Mouse (Mus musculus): Measurements from ENCODE around the gene Hspa12b. TPM values are rescaled to one million over a fixed set of nuclear protein-coding genes. Genes with fewer than 3 reads are reported as not detected.
"Not testable (repeated sequence)": the region's sequence is repeated elsewhere in the genome, so short reads cannot be mapped to it uniquely, and the experiment has no call there.

Gene Hspa12b
- polyA plus RNA-seq, 1 experiment from 2014 or later: 4.6 TPM

- no peaks in the 10 kb centered on the region for H3K36me3 ChIP-seq (ENCODE audit: control insufficient read depth, insufficient read depth, low read length)
- WGBS: 9% methylated on average over 9 of the region's 9 CpGs
- H3K9me3 ChIP-seq (ENCODE audit: control insufficient read depth, low read length): no peaks in the 10 kb centered on the region
- H3K9ac ChIP-seq (ENCODE audit: low read depth, low read length): peak overlapping the region; percentile 45
- no peak overlapping the region for H3K4me3 ChIP-seq (ENCODE audit: low read depth, low read length)
- DNase-seq (ENCODE audit: low spot score) (peak; percentile 55), ATAC-seq (ENCODE audit: low FRiP score) (0 out of 2 replicates have a peak, but pooled peaks have one; percentile 14)
- H3K4me1 ChIP-seq (replicated peaks; ENCODE audit: control insufficient read depth, insufficient read depth, low read length): no peaks in the 10 kb centered on the region
- H3K4me2 ChIP-seq (replicated peaks; ENCODE audit: low read depth, low read length): no peak overlapping the region
- H3K27ac ChIP-seq (ENCODE audit: low read depth, low read length): peak overlapping the region; percentile 51
- H3K27me3 ChIP-seq (ENCODE audit: control insufficient read depth, insufficient read depth, low read length): no peaks in the 10 kb centered on the region
Observed at GRCm38 (mm10) chr2:131096101-131096795, 30.8 kb upstream of the Hspa12b start.

DNA sequence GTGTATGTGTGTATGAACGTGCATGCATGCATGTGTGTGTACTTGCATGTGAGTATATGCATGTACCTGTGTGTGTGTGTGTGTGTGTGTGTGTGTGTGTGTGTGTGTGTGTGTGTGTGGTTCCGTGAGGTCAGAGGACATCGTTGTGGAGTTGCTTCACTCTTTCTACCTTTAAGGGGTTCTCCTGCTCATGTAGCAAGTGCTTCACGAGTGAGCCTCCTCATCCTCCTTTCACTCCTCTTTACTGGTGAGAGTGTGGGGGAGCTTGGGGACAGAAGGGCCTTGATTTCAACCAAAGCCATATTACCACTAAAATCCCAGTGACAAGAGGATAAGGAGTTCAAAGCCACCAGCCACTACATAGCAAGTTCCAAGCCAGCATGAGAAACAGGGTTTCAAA, 30.0 kb upstream of the Hspa12b start:
- 87% methylated on average over 4 of the region's 4 CpGs for WGBS

DNA sequence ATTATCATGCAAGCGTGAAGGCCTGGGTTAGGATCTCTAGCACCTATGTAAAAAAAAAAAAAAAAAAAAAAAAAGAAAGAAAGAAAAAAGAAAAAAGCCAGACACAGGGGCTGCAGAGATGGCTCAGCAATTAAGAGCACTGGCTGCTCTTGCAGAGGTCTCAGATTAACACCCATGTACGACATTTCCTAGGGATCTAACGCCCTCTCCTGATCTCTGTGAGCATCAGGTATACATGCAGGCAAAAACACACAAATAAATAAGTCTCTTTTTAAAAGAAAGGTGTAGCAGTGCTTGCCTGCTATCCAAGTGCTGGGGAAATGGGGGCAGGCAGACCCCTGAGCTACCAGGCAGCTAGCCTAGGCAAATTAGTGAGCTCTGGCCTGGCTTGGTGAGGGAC, 25.6 kb upstream of the Hspa12b start:
- WGBS: 53% methylated on average over 3 of the region's 3 CpGs
- DNase-seq (ENCODE audit: low spot score): no peak
- Histone ChIP-seq H3K36me3 (ENCODE audit: control insufficient read depth, insufficient read depth, low read length) (no peaks in the 10 kb centered on the region), H3K4me2 (replicated peaks; ENCODE audit: low read depth, low read length) (no peak overlapping the region), H3K27ac (ENCODE audit: low read depth, low read length) (no peak overlapping the region), H3K4me1 (replicated peaks; ENCODE audit: control insufficient read depth, insufficient read depth, low read length) (no peaks in the 10 kb centered on the region), H3K4me3 (ENCODE audit: low read depth, low read length) (no peak overlapping the region), H3K27me3 (ENCODE audit: control insufficient read depth, insufficient read depth, low read length) (no peaks in the 10 kb centered on the region), H3K9ac (ENCODE audit: low read depth, low read length) (no peak overlapping the region), H3K9me3 (ENCODE audit: control insufficient read depth, low read length) (no peaks in the 10 kb centered on the region)
- no peak for ATAC-seq (ENCODE audit: low FRiP score)

More for the DNA sequence above, 30.0 kb upstream of the Hspa12b start:
- H3K9ac ChIP-seq (ENCODE audit: low read depth, low read length): no peak overlapping the region
- ATAC-seq (ENCODE audit: low FRiP score): no peak
- no peaks in the 10 kb centered on the region for H3K9me3 ChIP-seq (ENCODE audit: control insufficient read depth, low read length)
- no peaks in the 10 kb centered on the region for H3K36me3 ChIP-seq (ENCODE audit: control insufficient read depth, insufficient read depth, low read length)
- H3K4me2 ChIP-seq (replicated peaks; ENCODE audit: low read depth, low read length): no peak overlapping the region
- H3K27me3 ChIP-seq (ENCODE audit: control insufficient read depth, insufficient read depth, low read length): no peaks in the 10 kb centered on the region
- H3K27ac ChIP-seq (ENCODE audit: low read depth, low read length): no peak overlapping the region
- H3K4me3 ChIP-seq (ENCODE audit: low read depth, low read length): no peak overlapping the region
- peak; percentile 6 for DNase-seq (ENCODE audit: low spot score)
- H3K4me1 ChIP-seq (replicated peaks; ENCODE audit: control insufficient read depth, insufficient read depth, low read length): no peaks in the 10 kb centered on the region

- ATAC-seq (ENCODE audit: low FRiP score) (no peak), DNase-seq (ENCODE audit: low spot score) (no peak)
- H3K4me2 ChIP-seq (replicated peaks; ENCODE audit: low read depth, low read length): no peak overlapping the region
- H3K4me3 ChIP-seq (ENCODE audit: low read depth, low read length): no peak overlapping the region
- H3K27me3 ChIP-seq (ENCODE audit: control insufficient read depth, insufficient read depth, low read length): no peaks in the 10 kb centered on the region
- 93% methylated on average over 4 of the region's 4 CpGs for WGBS
- no peaks in the 10 kb centered on the region for H3K36me3 ChIP-seq (ENCODE audit: control insufficient read depth, insufficient read depth, low read length)
- H3K4me1 ChIP-seq (replicated peaks; ENCODE audit: control insufficient read depth, insufficient read depth, low read length): no peaks in the 10 kb centered on the region
- H3K27ac ChIP-seq (ENCODE audit: low read depth, low read length): no peak overlapping the region
- no peak overlapping the region for H3K9ac ChIP-seq (ENCODE audit: low read depth, low read length)
- H3K9me3 ChIP-seq (ENCODE audit: control insufficient read depth, low read length): no peaks in the 10 kb centered on the region
Observed at GRCm38 (mm10) chr2:131104021-131104420, 23.1 kb upstream of the Hspa12b start.

DNA sequence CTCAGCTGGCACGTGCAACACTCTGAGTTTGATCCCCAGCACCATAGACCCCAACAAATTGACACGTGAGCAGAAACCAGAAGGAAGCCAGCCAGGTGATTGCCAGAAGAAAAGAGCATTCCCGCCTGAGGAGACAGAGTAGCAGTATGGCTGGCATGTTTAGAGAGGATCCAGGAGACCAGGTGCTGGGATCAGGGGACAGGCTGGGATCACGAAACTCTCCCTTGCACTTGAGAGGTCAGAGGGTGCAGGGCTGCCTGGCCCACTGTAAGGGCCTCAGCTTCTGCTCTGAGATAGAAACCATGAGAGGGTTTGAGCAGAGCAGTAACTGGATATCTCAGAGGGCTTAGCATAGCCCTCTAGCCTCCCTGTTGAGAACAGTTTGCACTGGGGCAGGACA, 22.0 kb upstream of the Hspa12b start:
- H3K36me3 ChIP-seq (ENCODE audit: control insufficient read depth, insufficient read depth, low read length); H3K9me3 ChIP-seq (ENCODE audit: control insufficient read depth, low read length); H3K4me3 ChIP-seq (ENCODE audit: low read depth, low read length); H3K9ac ChIP-seq (ENCODE audit: low read depth, low read length); H3K27me3 ChIP-seq (ENCODE audit: control insufficient read depth, insufficient read depth, low read length); H3K4me2 ChIP-seq (replicated peaks; ENCODE audit: low read depth, low read length); DNase-seq (ENCODE audit: low spot score); H3K4me1 ChIP-seq (replicated peaks; ENCODE audit: control insufficient read depth, insufficient read depth, low read length); ATAC-seq (ENCODE audit: low FRiP score); H3K27ac ChIP-seq (ENCODE audit: low read depth, low read length): not testable (repeated sequence)
- 56% methylated on average over 4 of the region's 4 CpGs for WGBS

GRCm38 (mm10) chr2:131105989-131106388, 21.1 kb upstream of the Hspa12b start:
- Histone ChIP-seq H3K4me2 (replicated peaks; ENCODE audit: low read depth, low read length) (no peak overlapping the region), H3K4me3 (ENCODE audit: low read depth, low read length) (no peak overlapping the region), H3K9me3 (ENCODE audit: control insufficient read depth, low read length) (no peaks in the 10 kb centered on the region), H3K27ac (ENCODE audit: low read depth, low read length) (no peak overlapping the region), H3K27me3 (ENCODE audit: control insufficient read depth, insufficient read depth, low read length) (no peaks in the 10 kb centered on the region), H3K36me3 (ENCODE audit: control insufficient read depth, insufficient read depth, low read length) (no peaks in the 10 kb centered on the region), H3K9ac (ENCODE audit: low read depth, low read length) (no peak overlapping the region), H3K4me1 (replicated peaks; ENCODE audit: control insufficient read depth, insufficient read depth, low read length) (no peaks in the 10 kb centered on the region)
- DNase-seq (ENCODE audit: low spot score) (no peak), ATAC-seq (ENCODE audit: low FRiP score) (no peak)
- 87% methylated on average over 5 of the region's 5 CpGs for WGBS

- ATAC-seq (ENCODE audit: low FRiP score): no peak
- DNase-seq (ENCODE audit: low spot score): no peak
- Histone ChIP-seq H3K9ac (ENCODE audit: low read depth, low read length) (no peak overlapping the region), H3K27me3 (ENCODE audit: control insufficient read depth, insufficient read depth, low read length) (no peaks in the 10 kb centered on the region), H3K4me3 (ENCODE audit: low read depth, low read length) (no peak overlapping the region), H3K27ac (ENCODE audit: low read depth, low read length) (no peak overlapping the region), H3K9me3 (ENCODE audit: control insufficient read depth, low read length) (no peaks in the 10 kb centered on the region), H3K36me3 (ENCODE audit: control insufficient read depth, insufficient read depth, low read length) (no peaks in the 10 kb centered on the region), H3K4me1 (replicated peaks; ENCODE audit: control insufficient read depth, insufficient read depth, low read length) (no peaks in the 10 kb centered on the region), H3K4me2 (replicated peaks; ENCODE audit: low read depth, low read length) (no peak overlapping the region)
- WGBS: 77% methylated on average over 2 of the region's 2 CpGs
Observed at GRCm38 (mm10) chr2:131118968-131119574, 8.0 kb upstream of the Hspa12b start.

DNA sequence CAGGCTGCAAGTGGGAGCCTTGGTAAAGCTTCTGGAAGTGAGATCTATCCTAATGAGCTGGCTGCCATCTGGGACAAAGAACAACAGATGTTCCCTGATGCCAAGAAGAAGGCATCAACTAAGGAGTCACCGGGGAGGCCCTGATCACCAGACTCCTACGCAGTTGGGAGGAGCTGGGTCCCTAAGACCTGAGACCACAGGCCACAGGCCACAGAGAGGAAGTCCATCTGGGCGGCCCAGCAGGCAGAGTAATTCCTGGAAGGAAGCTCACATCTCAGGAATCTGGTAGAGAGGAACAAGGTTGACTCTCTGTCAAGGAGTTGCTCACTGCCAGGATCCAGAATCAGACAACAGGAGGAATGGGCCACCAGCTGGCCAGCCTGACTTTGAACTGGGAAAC, 2.9 kb upstream of the Hspa12b start:
- Histone ChIP-seq H3K4me3 (ENCODE audit: low read depth, low read length) (no peak overlapping the region), H3K27me3 (ENCODE audit: control insufficient read depth, insufficient read depth, low read length) (no peaks in the 10 kb centered on the region), H3K27ac (ENCODE audit: low read depth, low read length) (no peak overlapping the region), H3K9ac (ENCODE audit: low read depth, low read length) (no peak overlapping the region), H3K9me3 (ENCODE audit: control insufficient read depth, low read length) (no peaks in the 10 kb centered on the region), H3K4me1 (replicated peaks; ENCODE audit: control insufficient read depth, insufficient read depth, low read length) (peaks cover 9% of the 10 kb centered on the region; the same call in 1 of the 2 replicates), H3K4me2 (replicated peaks; ENCODE audit: low read depth, low read length) (no peak overlapping the region), H3K36me3 (ENCODE audit: control insufficient read depth, insufficient read depth, low read length) (no peaks in the 10 kb centered on the region)
- 78% methylated on average over 3 of the region's 3 CpGs for WGBS
- DNase-seq (ENCODE audit: low spot score): no peak
- ATAC-seq (ENCODE audit: low FRiP score): no peak

Measured in hindbrain, embryonic 11.5 days (tissue).